Mouse (Mus musculus): ENCODE data around the gene Cdc42ep1.

Cdc42ep1 gene
- long read RNA-seq, experiment 1, transcript Cdc42ep1-201 (3 exons, 2,560 nt): major isoform, 22 of 28 reads
- long read RNA-seq, experiment 1, partial matches to known transcripts: 3 of 28 reads
- long read RNA-seq, experiment 1, other reads (novel, unspliced or antisense): 3 of 28 reads
- long read RNA-seq, experiment 2, transcript Cdc42ep1-201 (3 exons, 2,560 nt): major isoform, 21 of 34 reads
- long read RNA-seq, experiment 2, partial matches to known transcripts: 8 of 34 reads
- long read RNA-seq, experiment 2, other reads (novel, unspliced or antisense): 5 of 34 reads

- intact Hi-C loops (cut with DNase I): no loop called here
These were observed at the start of gene Cdc42ep1 for GRCm38 (mm10) chr15:78842371-78843163. Cdc42ep1 (plus strand) TSS chr15:78842624.

- intact Hi-C loops (cut with DNase I): no loop called here
These were observed 46.0 kb upstream of the Cdc42ep1 start for GRCm38 (mm10) chr15:78796196-78797059.

- intact Hi-C loops (cut with DNase I): no loop called here
These were observed 45.4 kb upstream of the Cdc42ep1 start for GRCm38 (mm10) chr15:78797060-78797329.

GRCm38 (mm10) chr15:78799029-78799428 is 43.4 kb upstream of the Cdc42ep1 start:
- intact Hi-C loops (cut with DNase I): no loop called here

GRCm38 (mm10) chr15:78801571-78801970 is 40.9 kb upstream of the Cdc42ep1 start:
- intact Hi-C loops (cut with DNase I): no loop called here

GRCm38 (mm10) chr15:78801971-78802741 is 40.3 kb upstream of the Cdc42ep1 start:
- intact Hi-C loops (cut with DNase I): no loop called here

GRCm38 (mm10) chr15:78802776-78803391 is 39.5 kb upstream of the Cdc42ep1 start, which contains the start of gene Card10:
Card10 (minus strand) TSS chr15:78803042.
- intact Hi-C loops (cut with DNase I): no loop called here

GRCm38 (mm10) chr15:78803499-78803900 is 38.9 kb upstream of the Cdc42ep1 start:
- intact Hi-C loops (cut with DNase I): no loop called here

- intact Hi-C loops (cut with DNase I): no loop called here
These were observed 38.1 kb upstream of the Cdc42ep1 start for GRCm38 (mm10) chr15:78804326-78804725.

- intact Hi-C loops (cut with DNase I): no loop called here
These were observed 37.1 kb upstream of the Cdc42ep1 start for GRCm38 (mm10) chr15:78805351-78805750.

GRCm38 (mm10) chr15:78806614-78807013 is 35.8 kb upstream of the Cdc42ep1 start:
- intact Hi-C loops (cut with DNase I): no loop called here

GRCm38 (mm10) chr15:78807141-78807540 is 35.3 kb upstream of the Cdc42ep1 start:
- intact Hi-C loops (cut with DNase I): no loop called here

GRCm38 (mm10) chr15:78808980-78809379 is 33.4 kb upstream of the Cdc42ep1 start:
- intact Hi-C loops (cut with DNase I): no loop called here

- intact Hi-C loops (cut with DNase I): no loop called here
These were observed 32.7 kb upstream of the Cdc42ep1 start for GRCm38 (mm10) chr15:78809739-78810138.

GRCm38 (mm10) chr15:78810146-78810545 is 32.3 kb upstream of the Cdc42ep1 start:
- intact Hi-C loops (cut with DNase I): no loop called here

- intact Hi-C loops (cut with DNase I): no loop called here
These were observed 28.8 kb upstream of the Cdc42ep1 start for GRCm38 (mm10) chr15:78813603-78814002.

GRCm38 (mm10) chr15:78815314-78816073 is 26.9 kb upstream of the Cdc42ep1 start:
- intact Hi-C loops (cut with DNase I): no loop called here

- intact Hi-C loops (cut with DNase I): no loop called here
These were observed 26.4 kb upstream of the Cdc42ep1 start for GRCm38 (mm10) chr15:78816074-78816391.

- intact Hi-C loops (cut with DNase I): loop anchor here (1.0 to 5.0 kb wide), 2 partner anchors 22 to 41 kb away; no protein-coding TSS in a partner anchor
These were observed 15.9 kb upstream of the Cdc42ep1 start for GRCm38 (mm10) chr15:78826213-78827204.
